Mouse (Mus musculus) midbrain, embryonic 10.5 days (tissue): ENCODE results near the gene Cyp17a1. TPM values are rescaled to one million over a fixed set of nuclear protein-coding genes. Genes with fewer than 3 reads are reported as not detected.
A peak's percentile ranks its signal among the peaks of the same experiment; 100 is the strongest.

ENCODE experiments used
- DNase-seq: peaks from one replicate; pipeline ENCODE4 v3.0.0-alpha.2; 2017; ENCODE audit warnings: low spot score
- H3K27ac ChIP-seq: fragments of 300-500 bp; sonication (generic); replicated peaks from 2 replicates; pipeline ENCODE4 v1.5.1; 2016; ENCODE audit warnings: mild to moderate bottlenecking
- H3K27me3 ChIP-seq: fragments of 300-500 bp; sonication (generic); 2 replicates; pipeline ENCODE4 v1.6.1; 2016; ENCODE audit warnings: low read depth, mild to moderate bottlenecking; ENCODE audit not compliant: poor library complexity, severe bottlenecking
- H3K36me3 ChIP-seq: fragments of 300-500 bp; sonication (generic); 2 replicates; pipeline ENCODE4 v1.6.1; 2016; ENCODE audit warnings: mild to moderate bottlenecking, moderate library complexity
- H3K4me1 ChIP-seq: fragments of 300-500 bp; sonication (generic); 2 replicates; pipeline ENCODE4 v1.6.1; 2016
- H3K4me3 ChIP-seq: fragments of 300-500 bp; sonication (generic); 2 replicates; pipeline ENCODE4 v1.5.1; 2016; ENCODE audit warnings: mild to moderate bottlenecking, moderate library complexity
- H3K9me3 ChIP-seq: fragments of 300-500 bp; sonication (generic); replicated peaks from 2 replicates; pipeline ENCODE4 v1.6.1; 2016; ENCODE audit warnings: mild to moderate bottlenecking
- WGBS: fragments of 180-500 bp; shearing (Covaris S2); methylation state at CpG from one replicate; pipeline ENCODE4 v1.1.7; 2016; 5-methylcytosine and 5-hydroxymethylcytosine counted together
- polyA plus RNA-seq: library from polyadenylated mRNA; unstranded; fragments of >200 nt; fragmentation: Nextera tagmentation; extraction: Ambion mirVana; gene quantifications from 2 replicates; pipeline ENCODE4 v1.2.1, GENCODE M21; 2016

Cyp17a1 gene
- polyA plus RNA-seq, 1 experiment from 2014 or later = not detected

DNA sequence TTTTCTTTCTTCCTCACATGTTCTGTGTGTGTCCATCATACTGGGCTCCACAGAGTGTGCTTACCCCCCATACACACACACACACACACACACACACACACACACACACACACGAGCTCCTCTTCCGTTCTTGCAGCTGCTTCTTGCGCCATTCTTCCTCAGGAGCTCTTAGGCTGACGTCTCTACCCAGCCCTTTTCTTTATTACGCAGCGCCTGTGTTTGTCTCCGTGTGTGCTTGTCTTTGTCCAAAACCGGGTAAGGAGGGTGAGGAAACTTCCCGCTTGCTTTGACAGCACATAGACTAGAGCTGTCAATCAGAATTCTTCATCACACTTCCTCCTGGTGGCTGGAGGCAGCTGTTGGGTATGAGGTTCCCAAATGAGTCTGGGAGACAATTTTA lies 54.6 kb downstream of the Cyp17a1 start:
- H3K9me3 ChIP-seq = no peaks in the 10 kb centered on the region
- H3K36me3 ChIP-seq = peaks cover 21% of the 10 kb centered on the region
- H3K27me3 ChIP-seq = no peaks in the 10 kb centered on the region
- no peak for DNase-seq
- H3K27ac ChIP-seq = peak overlapping the region; percentile 49
- no peak overlapping the region for H3K4me3 ChIP-seq
- peaks cover 54% of the 10 kb centered on the region for H3K4me1 ChIP-seq
- WGBS = 70% methylated on average over 9 of the region's 9 CpGs

DNA sequence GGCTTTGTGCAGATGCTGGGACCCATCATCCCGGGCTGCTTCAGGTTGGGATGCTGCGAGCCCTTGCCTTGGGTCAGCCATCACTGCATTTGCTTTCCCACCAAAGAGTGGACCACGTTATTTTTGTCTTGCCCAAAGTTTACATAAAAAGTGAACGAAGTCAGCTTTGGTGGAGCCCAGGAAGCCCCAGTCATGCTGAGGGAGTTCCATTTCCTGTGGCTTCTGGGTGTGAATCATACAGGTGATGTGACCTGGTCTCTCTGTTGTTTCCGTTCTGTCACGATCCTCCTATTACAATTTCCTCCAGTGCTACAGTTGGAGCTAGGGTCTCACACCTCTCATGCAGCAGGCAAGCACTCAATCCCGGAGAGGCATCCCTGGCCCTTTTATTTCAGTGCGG lies 55.6 kb downstream of the Cyp17a1 start:
- H3K4me1 ChIP-seq = peaks cover 45% of the 10 kb centered on the region
- 87% methylated on average over 8 of the region's 8 CpGs for WGBS

More for the DNA sequence above, 55.6 kb downstream of the Cyp17a1 start:
- Histone ChIP-seq H3K9me3 (no peaks in the 10 kb centered on the region), H3K36me3 (peaks cover 28% of the 10 kb centered on the region), H3K27ac (no peak overlapping the region), H3K4me3 (no peak overlapping the region), H3K27me3 (no peaks in the 10 kb centered on the region)
- no peak for DNase-seq

Other genes with a start within 250 kb of the Cyp17a1 start
- 24.6 and 27.8 TPM in 2 replicates for gene Trim8, start 171.5 kb downstream of the Cyp17a1 start, polyA plus RNA-seq
- 207 and 216 TPM in 2 replicates for gene Arl3, start 100.0 kb downstream of the Cyp17a1 start, polyA plus RNA-seq
- gene Sfxn2, start 99.8 kb downstream of the Cyp17a1 start, polyA plus RNA-seq = 17.0 and 18.1 TPM in 2 replicates
- 45.7 and 51.8 TPM in 2 replicates for gene Wbp1l, start 74.1 kb downstream of the Cyp17a1 start, polyA plus RNA-seq
- 14.2 and 17.4 TPM in 2 replicates for gene Borcs7, start 16.7 kb upstream of the Cyp17a1 start, polyA plus RNA-seq
- gene As3mt, start 34.3 kb upstream of the Cyp17a1 start, polyA plus RNA-seq = 30.0 and 32.4 TPM in 2 replicates
- gene Cnnm2, start 88.4 kb upstream of the Cyp17a1 start, polyA plus RNA-seq = 2.7 TPM in 2 replicates